19 mouse cellular contexts compared by ENCODE assay signal in the genomic region with DNA sequence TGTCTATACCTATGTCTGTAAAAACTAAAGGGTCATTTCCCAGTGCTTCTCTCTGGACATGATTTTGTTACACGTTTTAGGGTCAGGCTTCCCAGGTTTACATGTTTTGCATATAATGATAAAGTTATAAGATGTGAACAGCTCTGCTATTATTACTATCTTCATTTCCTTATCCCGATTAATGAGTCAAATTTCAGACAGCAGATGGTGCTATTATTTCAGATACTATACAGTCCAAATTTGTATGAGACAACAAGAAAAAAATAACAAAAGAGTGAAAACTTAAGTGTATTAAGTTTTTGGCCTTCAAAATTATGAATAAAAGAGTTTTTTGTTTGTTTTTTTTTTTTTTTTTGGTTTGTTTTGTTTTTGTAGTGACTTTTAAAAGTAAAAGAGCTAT.
DNase-seq lines count a peak whose midpoint lies in the region; ATAC-seq and TF ChIP-seq lines count a peak whose summit lies in the region.
"Had no signal": no experiment of that assay in that cellular context is flagged by ENCODE, and none has a peak within 500 bp of the region (broad histone marks: within the 10 kb centered on the region; RNA-seq: fewer than 3 reads in every experiment).

No protein-coding gene starts in this region.

- no peak overlapping the region for H3K27ac ChIP-seq in forebrain, postnatal 0 days (ENCODE audit: low read depth, low read length)
- no peak overlapping the region for H3K27ac ChIP-seq in forebrain, embryonic 12.5 days
- H3K27ac ChIP-seq in layer of hippocampus, adult 2 months, result no peak overlapping the region
- H3K27ac ChIP-seq in midbrain, embryonic 11.5 days (ENCODE audit: low read depth, low read length), result no peak overlapping the region
- no peak overlapping the region for H3K27ac ChIP-seq in midbrain, embryonic 15.5 days
- H3K27ac ChIP-seq: embryonic facial prominence, embryonic 15.5 days; forebrain, embryonic 10.5 days; gastrocnemius, adult 2 months; hindbrain, embryonic 10.5 days had no signal

- no peak for ATAC-seq in forebrain, postnatal 0 days
- no peak for ATAC-seq in forebrain, embryonic 12.5 days (ENCODE audit: low FRiP score)
- no peak for ATAC-seq in midbrain, embryonic 11.5 days (ENCODE audit: low FRiP score)
- no peak for ATAC-seq in midbrain, embryonic 15.5 days (replicated peaks)

- TF ChIP-seq POLR2A in brain, embryonic 14.5 days (IDR thresholded peaks at IDR 0.05; ENCODE audit: borderline replicate concordance, extremely low read depth, insufficient read depth, insufficient read length, poor library complexity, severe bottlenecking), result no peak

- no peak overlapping the region for H3K4me3 ChIP-seq in forebrain, postnatal 0 days (ENCODE audit: low read depth, low read length)
- no peak overlapping the region for H3K4me3 ChIP-seq in forebrain, embryonic 12.5 days (replicated peaks)
- H3K4me3 ChIP-seq in layer of hippocampus, adult 2 months, result no peak overlapping the region
- no peak overlapping the region for H3K4me3 ChIP-seq in midbrain, embryonic 11.5 days (ENCODE audit: low read depth, low read length)
- H3K4me3 ChIP-seq in midbrain, embryonic 15.5 days, result no peak overlapping the region
- H3K4me3 ChIP-seq: embryonic facial prominence, embryonic 15.5 days; erythroblast, embryonic 14.5 days; forebrain, embryonic 10.5 days; gastrocnemius, adult 2 months; heart, embryonic 12.5 days; hindbrain, embryonic 10.5 days had no signal

- H3K36me3 ChIP-seq in forebrain, postnatal 0 days (ENCODE audit: insufficient read depth), result no peaks in the 10 kb centered on the region
- no peaks in the 10 kb centered on the region for H3K36me3 ChIP-seq in forebrain, embryonic 12.5 days (replicated peaks)
- H3K36me3 ChIP-seq in midbrain, embryonic 11.5 days (ENCODE audit: control insufficient read depth, insufficient read depth, low read length), result no peaks in the 10 kb centered on the region
- H3K36me3 ChIP-seq in midbrain, embryonic 15.5 days (replicated peaks), result no peaks in the 10 kb centered on the region
- H3K36me3 ChIP-seq: embryonic facial prominence, embryonic 15.5 days; forebrain, embryonic 10.5 days; heart, embryonic 12.5 days; hindbrain, embryonic 10.5 days had no signal

- DNase-seq in forebrain, postnatal 0 days, result peak; percentile 5
- DNase-seq in layer of hippocampus, adult 2 months (ENCODE audit: low spot score in 2 of 2), result no peak
- DNase-seq in layer of hippocampus, postnatal 36 days, result no peak
- DNase-seq in midbrain, embryonic 11.5 days (ENCODE audit: low spot score, missing footprints), result peak; percentile 69
- peak; percentile 33 for DNase-seq in brain, embryonic 14.5 days (ENCODE audit: low read depth)
- no peak for DNase-seq in kidney, postnatal 36 days
- DNase-seq: adrenal gland, postnatal 14 days; cerebellum, adult 11 months; cerebellum, adult 8-10 months; cerebellum, postnatal 14 days; gastrocnemius, adult 2 months; gastrocnemius, postnatal 25 days had no signal

- no peak overlapping the region for H3K9ac ChIP-seq in forebrain, postnatal 0 days
- H3K9ac ChIP-seq in forebrain, embryonic 12.5 days, result no peak overlapping the region
- no peak overlapping the region for H3K9ac ChIP-seq in midbrain, embryonic 11.5 days (ENCODE audit: low read length)
- no peak overlapping the region for H3K9ac ChIP-seq in midbrain, embryonic 15.5 days
- H3K9ac ChIP-seq: embryonic facial prominence, embryonic 15.5 days; heart, embryonic 12.5 days had no signal

- TF ChIP-seq CTCF in forebrain, postnatal 0 days (IDR thresholded peaks at IDR 0.05; ENCODE audit: low read depth), result no peak; the same call in 1 of the 2 replicates
- TF ChIP-seq CTCF in layer of hippocampus, adult 2 months (conservative IDR thresholded peaks at IDR 0.05), result peak; percentile 68
- TF ChIP-seq CTCF in brain, embryonic 14.5 days (IDR thresholded peaks at IDR 0.05; ENCODE audit: borderline replicate concordance, extremely low read depth, insufficient read depth, insufficient read length), result no peak

- no peaks in the 10 kb centered on the region for H3K27me3 ChIP-seq in forebrain, postnatal 0 days (ENCODE audit: insufficient read depth, low read length)
- H3K27me3 ChIP-seq in forebrain, embryonic 12.5 days, result no peaks in the 10 kb centered on the region
- no peaks in the 10 kb centered on the region for H3K27me3 ChIP-seq in midbrain, embryonic 11.5 days (ENCODE audit: control insufficient read depth, insufficient read depth, low read length)
- no peaks in the 10 kb centered on the region for H3K27me3 ChIP-seq in midbrain, embryonic 15.5 days (replicated peaks)
- H3K27me3 ChIP-seq: embryonic facial prominence, embryonic 15.5 days; heart, embryonic 12.5 days had no signal

- no peaks in the 10 kb centered on the region for H3K9me3 ChIP-seq in forebrain, postnatal 0 days (ENCODE audit: low read length)
- no peaks in the 10 kb centered on the region for H3K9me3 ChIP-seq in forebrain, embryonic 12.5 days
- no peaks in the 10 kb centered on the region for H3K9me3 ChIP-seq in midbrain, embryonic 11.5 days (ENCODE audit: control insufficient read depth, low read length)
- no peaks in the 10 kb centered on the region for H3K9me3 ChIP-seq in midbrain, embryonic 15.5 days
- H3K9me3 ChIP-seq: embryonic facial prominence, embryonic 15.5 days; forebrain, embryonic 10.5 days; hindbrain, embryonic 10.5 days had no signal

- WGBS in forebrain, postnatal 0 days, result 69% methylated on average over 2 of the region's 2 CpGs
- WGBS in forebrain, embryonic 12.5 days, result 73% methylated on average over 2 of the region's 2 CpGs
- 67% methylated on average over 2 of the region's 2 CpGs for WGBS in midbrain, embryonic 11.5 days
- 70% methylated on average over 2 of the region's 2 CpGs for WGBS in midbrain, embryonic 15.5 days

- H3K4me2 ChIP-seq in forebrain, postnatal 0 days (ENCODE audit: low read depth), result no peak overlapping the region
- no peak overlapping the region for H3K4me2 ChIP-seq in forebrain, embryonic 12.5 days
- H3K4me2 ChIP-seq in midbrain, embryonic 11.5 days, result no peak overlapping the region
- no peak overlapping the region for H3K4me2 ChIP-seq in midbrain, embryonic 15.5 days
- H3K4me2 ChIP-seq: embryonic facial prominence, embryonic 15.5 days; heart, embryonic 12.5 days had no signal

- no peaks in the 10 kb centered on the region for H3K4me1 ChIP-seq in forebrain, postnatal 0 days (ENCODE audit: insufficient read depth)
- no peaks in the 10 kb centered on the region for H3K4me1 ChIP-seq in forebrain, embryonic 12.5 days
- H3K4me1 ChIP-seq in midbrain, embryonic 11.5 days (ENCODE audit: control insufficient read depth, insufficient read depth, low read length), result no peaks in the 10 kb centered on the region
- no peaks in the 10 kb centered on the region for H3K4me1 ChIP-seq in midbrain, embryonic 15.5 days
- H3K4me1 ChIP-seq: embryonic facial prominence, embryonic 15.5 days; forebrain, embryonic 10.5 days; heart, embryonic 12.5 days; hindbrain, embryonic 10.5 days had no signal

Comparison
In these comparisons a context has a peak if more than half of its experiments do, and no peak if none do; other contexts are left out.
1. DNase-seq: peak in forebrain, postnatal 0 days (single experiment), midbrain, embryonic 11.5 days (single experiment) and brain, embryonic 14.5 days (single experiment); none in layer of hippocampus, adult 2 months (0 of 2), layer of hippocampus, postnatal 36 days (0 of 2) and kidney, postnatal 36 days (0 of 2).